Mouse (Mus musculus) lung, embryonic 14.5 days (tissue): ENCODE measurements around the gene Ube2q1. TPM values are rescaled to one million over a fixed set of nuclear protein-coding genes. Genes with fewer than 3 reads are reported as not detected.

Source experiments
- ATAC-seq: fragments of 200-750 bp; cut with Nextera tagmentation; 2 replicates; pipeline ENCODE4 v1.8.0; 2017; ENCODE audit warnings: mild to moderate bottlenecking, moderate TSS enrichment, moderate library complexity; ENCODE audit not compliant: insufficient read depth
- DNase-seq: peaks from one replicate; pipeline ENCODE4 v3.0.0-alpha.2; 2015
- H3K27ac ChIP-seq: fragments of 300-500 bp; sonication (generic); 2 replicates; pipeline ENCODE4 v1.5.1; 2014; ENCODE audit warnings: low read depth, mild to moderate bottlenecking, moderate library complexity
- H3K27me3 ChIP-seq: fragments of 300-500 bp; sonication (generic); 2 replicates; pipeline ENCODE4 v1.6.1; 2014; ENCODE audit warnings: low read length, control low read depth; ENCODE audit not compliant: insufficient read depth
- H3K36me3 ChIP-seq: fragments of 300-500 bp; sonication (generic); 2 replicates; pipeline ENCODE4 v1.6.1; 2014; ENCODE audit warnings: control low read depth; ENCODE audit not compliant: insufficient read depth
- H3K4me1 ChIP-seq: fragments of 300-500 bp; sonication (generic); 2 replicates; pipeline ENCODE4 v1.6.1; 2014; ENCODE audit warnings: antibody characterized with exemption, control low read depth; ENCODE audit not compliant: insufficient read depth
- H3K4me2 ChIP-seq: fragments of 300-500 bp; sonication (generic); 2 replicates; pipeline ENCODE4 v1.6.1; 2014; ENCODE audit warnings: mild to moderate bottlenecking
- H3K4me3 ChIP-seq: fragments of 300-500 bp; sonication (generic); 2 replicates; pipeline ENCODE4 v1.5.1; 2014; ENCODE audit warnings: low read depth, low read length
- H3K9ac ChIP-seq: fragments of 300-500 bp; sonication (generic); 2 replicates; pipeline ENCODE4 v1.6.1; 2014
- H3K9me3 ChIP-seq: fragments of 300-500 bp; sonication (generic); 2 replicates; pipeline ENCODE4 v1.6.1; 2016; ENCODE audit warnings: low read depth, low read length, control low read depth
- CTCF ChIP-seq: IDR thresholded peaks from 2 replicates; pipeline ENCODE4 v1.5.1; 2016; ENCODE audit warnings: antibody characterized with exemption, low read depth
- WGBS: fragments of 180-500 bp; shearing (Covaris S2); extraction: QIAGEN DNeasy Blood & Tissue Kit; methylation state at CpG from one replicate; pipeline ENCODE4 v1.1.7; 2014; 5-methylcytosine and 5-hydroxymethylcytosine counted together
- polyA plus RNA-seq: library from polyadenylated mRNA; unstranded; fragments of >200 nt; fragmentation: Nextera tagmentation; extraction: Ambion mirVana; gene quantifications from 2 replicates; pipeline ENCODE4 v1.2.1, GENCODE M21; 2014

Ube2q1 gene
- polyA plus RNA-seq, 1 experiment from 2014 or later, result 22.8 TPM

DNA sequence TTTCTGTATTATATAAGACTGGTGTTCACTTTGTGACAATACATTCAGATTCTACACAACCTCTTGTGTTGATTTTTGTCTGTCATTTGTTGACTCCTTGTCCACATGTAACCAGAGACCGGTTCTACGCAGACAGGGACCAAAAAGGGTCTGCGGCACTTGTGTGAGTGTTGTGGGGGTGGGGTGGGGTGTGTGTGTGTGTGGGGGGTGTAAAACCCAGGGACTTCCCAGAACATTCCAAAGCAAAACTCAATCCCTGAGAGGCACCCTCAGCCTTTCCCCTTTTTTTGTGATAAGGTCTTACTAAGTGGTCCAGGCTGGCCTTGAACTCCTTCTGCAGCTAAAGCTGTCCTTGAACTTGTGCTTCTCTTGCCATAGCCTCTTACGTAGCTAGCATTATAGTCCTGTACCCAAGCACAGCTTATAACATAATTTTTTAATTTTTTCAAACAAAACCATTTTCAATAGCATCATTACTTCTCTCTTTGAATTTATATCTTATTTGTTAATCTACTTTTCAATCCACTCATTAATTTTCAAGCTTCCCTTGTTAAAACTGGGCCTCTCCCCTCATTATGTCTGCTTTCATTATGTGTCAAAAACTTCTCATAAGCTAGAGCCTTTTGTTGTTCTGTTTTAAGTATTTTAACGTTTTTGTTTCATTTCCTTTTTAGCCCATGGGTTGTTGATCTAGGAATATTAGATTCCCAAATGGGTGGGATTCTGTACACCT is 27.5 kb downstream of the Ube2q1 start:
- 56% methylated on average over 5 of the region's 5 CpGs for WGBS

DNA sequence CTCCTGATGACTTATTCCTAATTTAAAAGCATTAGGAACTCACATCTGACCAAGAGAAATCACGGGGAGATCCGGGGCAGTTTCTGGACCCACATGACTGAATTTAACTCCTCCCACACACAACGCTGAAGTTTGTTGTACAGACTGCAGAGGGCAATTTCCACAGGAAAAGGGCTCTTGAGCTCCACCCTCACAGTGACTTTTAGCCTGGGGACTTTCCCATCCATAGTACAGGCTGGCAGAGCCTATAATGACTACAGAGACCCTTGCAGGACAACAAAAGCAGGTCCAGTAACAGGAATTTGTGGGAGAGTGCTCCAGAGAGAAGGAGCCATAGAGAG is 28.1 kb downstream of the Ube2q1 start:
- no peak for TF ChIP-seq CTCF
- WGBS, result 18% methylated on average over 3 of the region's 3 CpGs
- Histone ChIP-seq H3K27me3 (no peaks in the 10 kb centered on the region), H3K9me3 (no peaks in the 10 kb centered on the region), H3K36me3 (no peaks in the 10 kb centered on the region), H3K9ac (no peak overlapping the region), H3K27ac (no peak overlapping the region), H3K4me2 (no peak overlapping the region), H3K4me3 (no peak overlapping the region), H3K4me1 (no peaks in the 10 kb centered on the region)
- peak; percentile 46 for DNase-seq
- ATAC-seq, result no peak

More for the DNA sequence above, 27.5 kb downstream of the Ube2q1 start:
- DNase-seq (no peak), ATAC-seq (no peak)
- Histone ChIP-seq H3K9ac (no peak overlapping the region), H3K4me2 (no peak overlapping the region), H3K27ac (no peak overlapping the region), H3K27me3 (no peaks in the 10 kb centered on the region), H3K4me3 (no peak overlapping the region), H3K4me1 (no peaks in the 10 kb centered on the region), H3K9me3 (no peaks in the 10 kb centered on the region), H3K36me3 (no peaks in the 10 kb centered on the region)
- TF ChIP-seq CTCF, result no peak

DNA sequence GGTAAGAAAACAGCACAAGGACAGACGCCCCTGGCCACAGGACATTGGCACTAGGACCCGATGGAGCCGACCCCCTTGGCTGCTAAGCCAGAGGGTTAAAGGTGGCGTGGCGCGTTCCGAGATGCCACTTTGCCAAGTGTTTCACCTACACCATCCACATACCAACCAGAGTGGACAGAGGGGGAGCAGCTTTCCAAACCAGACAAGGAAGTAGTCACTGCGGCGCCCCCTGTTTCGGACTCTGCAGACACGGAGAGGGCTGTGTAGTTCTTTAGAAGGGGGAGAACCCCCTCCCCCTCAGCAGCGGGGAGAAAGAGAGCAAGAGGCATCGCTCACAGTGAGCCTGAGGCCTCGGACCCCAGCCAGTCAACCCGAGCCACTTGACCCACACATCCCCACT is 29.5 kb downstream of the Ube2q1 start:
- Histone ChIP-seq H3K9ac (no peak overlapping the region), H3K4me1 (no peaks in the 10 kb centered on the region), H3K4me3 (no peak overlapping the region), H3K4me2 (no peak overlapping the region), H3K9me3 (no peaks in the 10 kb centered on the region), H3K27ac (no peak overlapping the region), H3K27me3 (no peaks in the 10 kb centered on the region), H3K36me3 (no peaks in the 10 kb centered on the region)
- ATAC-seq (no peak), DNase-seq (no peak)
- TF ChIP-seq CTCF, result no peak
- 65% methylated on average over 15 of the region's 15 CpGs for WGBS

DNA sequence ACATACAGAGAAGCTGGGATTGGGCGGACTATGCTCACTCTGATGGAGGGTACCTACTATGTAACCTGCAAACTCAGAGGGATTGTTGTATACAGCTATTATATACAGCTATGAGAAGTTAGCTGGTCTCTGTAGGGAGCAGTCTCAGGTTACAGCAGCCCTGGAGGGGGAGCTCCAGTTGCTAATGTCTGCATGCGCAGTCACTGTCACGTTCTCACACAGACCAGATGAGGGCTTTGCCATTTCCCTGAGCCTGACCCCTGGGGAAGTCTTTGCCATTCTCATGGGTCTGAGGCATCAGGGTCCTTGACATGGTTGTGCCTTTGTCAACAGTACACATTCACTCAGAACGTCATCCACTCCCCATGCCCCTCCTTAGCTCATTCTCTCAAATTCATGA is 31.8 kb downstream of the Ube2q1 start:
- no peak for TF ChIP-seq CTCF
- WGBS, result 44% methylated on average over 4 of the region's 4 CpGs
- H3K9ac ChIP-seq, result no peak overlapping the region
- no peak for DNase-seq
- ATAC-seq, result no peak
- no peak overlapping the region for H3K4me2 ChIP-seq
- H3K27ac ChIP-seq, result no peak overlapping the region
- no peaks in the 10 kb centered on the region for H3K4me1 ChIP-seq
- H3K4me3 ChIP-seq, result no peak overlapping the region
- no peaks in the 10 kb centered on the region for H3K36me3 ChIP-seq
- H3K9me3 ChIP-seq, result no peaks in the 10 kb centered on the region
- H3K27me3 ChIP-seq, result no peaks in the 10 kb centered on the region

DNA sequence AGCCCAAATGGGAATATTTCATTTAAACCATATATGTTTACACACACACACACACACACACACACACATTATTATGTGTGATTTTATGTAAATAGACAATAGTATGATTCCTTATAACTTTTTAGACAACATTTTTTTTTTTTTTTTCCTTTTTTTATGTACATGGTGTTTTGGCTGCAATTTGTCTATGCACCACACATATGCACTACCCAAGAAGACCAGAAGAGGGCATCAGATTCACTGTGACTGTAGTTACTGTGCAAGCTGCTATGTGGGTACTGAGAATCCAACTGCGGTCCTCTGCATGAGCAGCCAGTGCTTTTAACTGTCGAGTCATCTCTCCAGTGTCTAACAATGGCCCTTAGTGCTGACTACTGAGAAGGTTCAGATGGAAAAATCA is 33.3 kb downstream of the Ube2q1 start:
- Histone ChIP-seq H3K9me3 (no peaks in the 10 kb centered on the region), H3K4me3 (no peak overlapping the region), H3K9ac (no peak overlapping the region), H3K36me3 (no peaks in the 10 kb centered on the region), H3K27me3 (no peaks in the 10 kb centered on the region), H3K27ac (no peak overlapping the region), H3K4me1 (no peaks in the 10 kb centered on the region), H3K4me2 (no peak overlapping the region)
- DNase-seq, result peak; percentile 29
- WGBS, result 85% methylated on average over 2 of the region's 2 CpGs
- TF ChIP-seq CTCF, result peak; percentile 41
- ATAC-seq, result no peak

DNA sequence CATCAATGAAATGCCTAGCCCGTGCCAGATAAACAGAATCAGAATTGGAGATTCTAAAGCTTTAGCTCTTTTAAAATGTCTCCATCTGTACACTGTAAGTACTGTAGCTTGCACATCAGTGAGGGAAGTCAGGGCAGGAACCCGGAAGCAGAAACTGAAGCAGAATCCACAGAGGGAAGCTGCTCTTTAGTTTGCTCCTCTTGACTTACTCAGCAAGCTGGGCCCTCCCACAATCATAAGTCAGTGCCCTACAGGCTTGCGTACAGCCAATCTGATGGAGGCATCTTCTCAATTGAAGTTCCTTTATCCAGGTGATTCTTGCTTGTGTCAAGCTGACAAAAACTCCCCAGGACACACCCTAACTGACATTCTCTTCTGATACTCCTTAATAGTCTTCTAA is 33.8 kb downstream of the Ube2q1 start:
- TF ChIP-seq CTCF, result no peak

DNA sequence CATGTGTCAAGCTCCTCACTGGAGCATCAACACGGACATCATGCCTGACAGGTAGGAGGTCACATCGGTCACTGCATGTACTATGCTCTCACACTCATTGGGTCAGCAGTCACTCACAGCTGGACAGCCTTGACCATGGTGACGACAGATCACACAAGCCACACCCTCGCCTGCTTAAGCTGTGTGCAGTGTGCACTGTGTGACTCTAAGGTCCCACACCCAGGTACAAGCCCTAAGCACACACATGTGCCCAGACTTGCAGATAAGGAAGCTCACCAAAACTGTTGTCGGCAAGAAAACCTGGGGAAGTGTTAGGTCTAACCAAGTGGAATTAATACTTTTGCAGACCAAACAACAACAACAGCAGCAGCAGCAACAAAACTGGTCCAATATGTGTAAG is 34.5 kb downstream of the Ube2q1 start:
- H3K27me3 ChIP-seq, result no peaks in the 10 kb centered on the region
- WGBS, result 62% methylated on average over 5 of the region's 5 CpGs
- H3K4me2 ChIP-seq, result no peak overlapping the region; the same call in 1 of the 2 replicates
- no peak overlapping the region for H3K27ac ChIP-seq
- no peak overlapping the region for H3K9ac ChIP-seq
- H3K4me1 ChIP-seq, result no peaks in the 10 kb centered on the region
- no peak for TF ChIP-seq CTCF
- H3K9me3 ChIP-seq, result no peaks in the 10 kb centered on the region
- ATAC-seq (no peak), DNase-seq (no peak)
- no peak overlapping the region for H3K4me3 ChIP-seq
- no peaks in the 10 kb centered on the region for H3K36me3 ChIP-seq

More for the DNA sequence above, 33.8 kb downstream of the Ube2q1 start:
- ATAC-seq (no peak), DNase-seq (no peak)
- Histone ChIP-seq H3K4me3 (no peak overlapping the region), H3K4me1 (no peaks in the 10 kb centered on the region), H3K27ac (no peak overlapping the region), H3K27me3 (no peaks in the 10 kb centered on the region), H3K9ac (no peak overlapping the region), H3K4me2 (no peak overlapping the region), H3K9me3 (no peaks in the 10 kb centered on the region), H3K36me3 (no peaks in the 10 kb centered on the region)
- 93% methylated on average over 3 of the region's 3 CpGs for WGBS

DNA sequence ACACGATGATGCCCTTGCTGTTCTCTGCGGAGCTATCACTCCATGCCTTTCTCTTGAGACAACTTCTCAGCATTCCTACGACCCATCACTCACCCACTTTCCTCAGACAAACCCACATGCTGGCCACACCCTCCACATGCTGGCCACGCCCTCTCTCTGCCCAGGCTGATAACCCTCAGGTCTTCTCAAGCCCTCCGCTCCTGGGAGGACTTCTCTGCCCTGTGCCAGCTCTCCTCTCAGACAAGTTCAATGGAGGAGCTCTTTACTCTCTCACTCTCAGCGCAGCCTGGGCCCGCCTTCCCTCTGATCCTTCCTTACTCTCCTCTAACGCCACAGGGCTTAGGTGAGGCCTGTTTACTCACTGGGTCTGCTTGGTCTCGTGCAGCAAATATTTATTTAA is 35.2 kb downstream of the Ube2q1 start:
- no peaks in the 10 kb centered on the region for H3K4me1 ChIP-seq
- H3K4me2 ChIP-seq, result peak overlapping the region; percentile 15; the same call in 1 of the 2 replicates
- H3K36me3 ChIP-seq, result no peaks in the 10 kb centered on the region
- no peak overlapping the region for H3K9ac ChIP-seq
- no peak overlapping the region for H3K27ac ChIP-seq
- ATAC-seq (no peak), DNase-seq (no peak)
- no peaks in the 10 kb centered on the region for H3K27me3 ChIP-seq
- WGBS, result 35% methylated on average over 9 of the region's 9 CpGs
- TF ChIP-seq CTCF, result no peak
- no peaks in the 10 kb centered on the region for H3K9me3 ChIP-seq
- H3K4me3 ChIP-seq, result no peak overlapping the region
